Mouse (Mus musculus) kidney, adult 18-20 months (tissue): ENCODE measurements around the gene Hip1r.
"Not testable (repeated sequence)": the region's sequence is repeated elsewhere in the genome, so short reads cannot be mapped to it uniquely, and the experiment has no call there.

ENCODE experiments used
- DNase-seq: peaks from one replicate; pipeline ENCODE4 v3.0.0; 2021

Hip1r gene

GRCm38 (mm10) chr5:124043212-124043978, 70.0 kb downstream of the Hip1r start:
- DNase-seq: peak; percentile 20

GRCm38 (mm10) chr5:124043999-124044398, 70.6 kb downstream of the Hip1r start:
- DNase-seq: no peak

DNA sequence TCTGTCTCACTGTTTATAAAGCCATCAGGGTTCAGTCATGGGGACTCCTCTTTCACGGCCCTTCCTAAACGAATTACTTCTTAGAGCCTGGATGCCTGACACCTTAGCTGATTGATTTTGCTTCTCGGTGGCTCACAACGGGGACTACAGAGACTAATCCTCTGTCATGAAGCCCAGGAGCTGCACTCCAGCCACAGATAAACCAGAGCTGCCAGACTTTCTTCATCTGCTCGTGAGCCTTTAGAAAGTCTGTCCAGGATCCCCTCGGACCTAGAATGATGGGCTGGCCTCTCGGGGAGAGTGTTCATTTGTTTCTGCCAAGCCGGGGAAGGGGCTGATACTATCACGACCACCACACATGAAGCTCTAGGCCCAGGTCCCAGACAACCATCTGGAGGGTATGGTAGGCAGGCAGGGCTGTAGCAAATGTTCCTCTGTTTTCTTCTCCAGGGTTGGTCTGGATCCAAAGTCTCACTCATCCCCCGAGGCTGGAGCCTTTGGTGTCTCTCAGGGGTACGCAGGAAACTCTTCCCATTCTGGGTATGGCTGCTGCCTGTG, 72.1 kb downstream of the Hip1r start:
- DNase-seq: no peak

GRCm38 (mm10) chr5:124046741-124047401, 73.4 kb downstream of the Hip1r start:
- DNase-seq: no peak

DNA sequence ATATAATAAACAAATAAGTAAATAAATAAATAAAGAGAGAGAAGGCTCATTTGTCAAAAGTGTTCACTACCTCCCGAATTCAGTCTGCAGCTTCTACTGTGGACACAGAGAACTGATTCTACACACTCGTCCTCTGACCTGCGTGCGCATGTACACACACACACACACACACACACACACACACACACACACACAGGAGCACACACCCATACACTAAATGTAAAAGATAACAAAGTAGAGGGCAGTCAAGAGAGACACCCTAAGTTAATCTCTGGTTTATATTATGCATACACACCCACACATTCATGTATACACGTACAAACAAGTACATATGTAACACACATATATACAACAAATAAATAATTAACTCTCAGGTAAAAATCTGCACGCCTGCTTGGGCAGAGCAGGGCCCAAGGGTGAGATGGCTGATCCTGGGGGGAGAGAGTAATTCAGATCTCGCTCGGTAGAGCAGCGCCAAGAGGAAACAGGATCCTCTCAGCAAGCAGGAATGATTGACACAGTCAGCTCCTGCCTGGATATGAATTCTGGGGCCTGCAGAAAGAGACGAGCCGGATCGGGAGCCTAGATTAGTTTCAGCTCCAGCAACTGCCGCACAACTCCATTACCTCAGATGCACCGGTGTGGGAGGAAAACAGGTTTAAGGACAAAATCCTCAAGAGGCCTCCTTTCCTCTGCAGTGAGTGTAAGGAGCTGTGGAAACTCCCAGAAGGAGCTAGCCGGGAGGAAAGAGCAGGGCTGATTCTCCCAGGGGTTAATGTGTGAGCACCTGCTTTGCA, 76.0 kb downstream of the Hip1r start:
- DNase-seq: no peak

- peak; percentile 23 for DNase-seq
These were observed 76.9 kb downstream of the Hip1r start for GRCm38 (mm10) chr5:124050095-124051050.

- no peak for DNase-seq
These were observed 78.6 kb downstream of the Hip1r start for GRCm38 (mm10) chr5:124051899-124052491.

- DNase-seq: not testable (repeated sequence)
These were observed 79.2 kb downstream of the Hip1r start for GRCm38 (mm10) chr5:124052641-124053040.
